Mouse (Mus musculus): ENCODE results near the gene Nradd. TPM values are rescaled to one million over a fixed set of nuclear protein-coding genes. Genes with fewer than 3 reads are reported as not detected.

Nradd gene
- 1.3 and 1.4 TPM in 2 replicates for polyA plus RNA-seq (2015; fragmentation: Nextera tagmentation; extraction: Ambion mirVana)

GRCm38 (mm10) chr9:110624361-110625166, at the start of gene Nradd:
Nradd (minus strand) TSS chr9:110624452.
- Histone ChIP-seq H3K36me3 (replicated peaks; ENCODE audit: insufficient read depth, low read length) (peaks cover 29% of the 10 kb centered on the region; the same call in 1 of the 2 replicates), H3K4me3 (ENCODE audit: low read depth, low read length) (peak within 1 kb of the TSS; percentile 60), H3K9me3 (ENCODE audit: low read length) (no peaks in the 10 kb centered on the region), H3K9ac (replicated peaks) (peak within 1 kb of the TSS; percentile 60), H3K27ac (ENCODE audit: low read depth) (peak within 1 kb of the TSS; percentile 82), H3K27me3 (ENCODE audit: insufficient read depth, low read length) (no peaks in the 10 kb centered on the region), H3K4me1 (ENCODE audit: insufficient read depth) (peaks cover 15% of the 10 kb centered on the region), H3K4me2 (ENCODE audit: low read depth, low read length) (peak within 1 kb of the TSS; percentile 98)
- ATAC-seq, result peak; percentile 93
- TF ChIP-seq EP300 (IDR thresholded peaks at IDR 0.05; ENCODE audit: low read depth), result no peak
- TF ChIP-seq CTCF (IDR thresholded peaks at IDR 0.05; ENCODE audit: low read depth), result no peak
- 13% methylated on average over 40 of the region's 41 CpGs for WGBS (ENCODE audit: insufficient replicate concordance)
- DNase-seq, result peak; percentile 89

GRCm38 (mm10) chr9:110673107-110673752, 49.0 kb upstream of the Nradd start:
- Histone ChIP-seq H3K27ac (ENCODE audit: low read depth) (peak overlapping the region; percentile 29; the same call in 1 of the 2 replicates), H3K4me1 (ENCODE audit: insufficient read depth) (peaks cover 73% of the 10 kb centered on the region), H3K4me2 (ENCODE audit: low read depth, low read length) (no peak overlapping the region; the same call in 1 of the 2 replicates), H3K9me3 (ENCODE audit: low read length) (no peaks in the 10 kb centered on the region), H3K4me3 (ENCODE audit: low read depth, low read length) (no peak overlapping the region), H3K36me3 (replicated peaks; ENCODE audit: insufficient read depth, low read length) (no peaks in the 10 kb centered on the region; the same call in 1 of the 2 replicates), H3K27me3 (ENCODE audit: insufficient read depth, low read length) (no peaks in the 10 kb centered on the region), H3K9ac (replicated peaks) (no peak overlapping the region)
- peak; percentile 33 for DNase-seq
- no peak for TF ChIP-seq EP300 (IDR thresholded peaks at IDR 0.05; ENCODE audit: low read depth)
- TF ChIP-seq CTCF (IDR thresholded peaks at IDR 0.05; ENCODE audit: low read depth), result no peak
- ATAC-seq, result no peak
- WGBS (ENCODE audit: insufficient replicate concordance), result 45% methylated on average over 10 of the region's 10 CpGs

- WGBS (ENCODE audit: insufficient replicate concordance), result 64% methylated on average over 7 of the region's 7 CpGs
- no peaks in the 10 kb centered on the region for H3K9me3 ChIP-seq (ENCODE audit: low read length)
- H3K36me3 ChIP-seq (replicated peaks; ENCODE audit: insufficient read depth, low read length), result no peaks in the 10 kb centered on the region; the same call in 1 of the 2 replicates
- no peak overlapping the region for H3K9ac ChIP-seq (replicated peaks)
- H3K27ac ChIP-seq (ENCODE audit: low read depth), result 0 out of 2 replicates have a peak overlapping the region, but pooled peaks have one; percentile 29
- no peak overlapping the region for H3K4me3 ChIP-seq (ENCODE audit: low read depth, low read length)
- TF ChIP-seq EP300 (IDR thresholded peaks at IDR 0.05; ENCODE audit: low read depth) (no peak), CTCF (IDR thresholded peaks at IDR 0.05; ENCODE audit: low read depth) (peak; percentile 83)
- no peak overlapping the region; the same call in 1 of the 2 replicates for H3K4me2 ChIP-seq (ENCODE audit: low read depth, low read length)
- ATAC-seq (no peak), DNase-seq (peak; percentile 60)
- H3K27me3 ChIP-seq (ENCODE audit: insufficient read depth, low read length), result no peaks in the 10 kb centered on the region
- H3K4me1 ChIP-seq (ENCODE audit: insufficient read depth), result peaks cover 73% of the 10 kb centered on the region
Observed at GRCm38 (mm10) chr9:110672462-110673106, 48.3 kb upstream of the Nradd start.

GRCm38 (mm10) chr9:110669785-110670184, 45.5 kb upstream of the Nradd start:
- Histone ChIP-seq H3K9me3 (ENCODE audit: low read length) (no peaks in the 10 kb centered on the region), H3K4me3 (ENCODE audit: low read depth, low read length) (no peak overlapping the region), H3K27ac (ENCODE audit: low read depth) (no peak overlapping the region), H3K9ac (replicated peaks) (no peak overlapping the region), H3K27me3 (ENCODE audit: insufficient read depth, low read length) (no peaks in the 10 kb centered on the region), H3K4me2 (ENCODE audit: low read depth, low read length) (no peak overlapping the region), H3K4me1 (ENCODE audit: insufficient read depth) (peaks cover 73% of the 10 kb centered on the region), H3K36me3 (replicated peaks; ENCODE audit: insufficient read depth, low read length) (no peaks in the 10 kb centered on the region; the same call in 1 of the 2 replicates)
- ATAC-seq (no peak), DNase-seq (no peak)
- WGBS (ENCODE audit: insufficient replicate concordance), result 73% methylated on average over 5 of the region's 5 CpGs
- TF ChIP-seq EP300 (IDR thresholded peaks at IDR 0.05; ENCODE audit: low read depth) (0 out of 2 replicates have a peak, but pooled peaks have one; percentile 35), CTCF (IDR thresholded peaks at IDR 0.05; ENCODE audit: low read depth) (no peak)

GRCm38 (mm10) chr9:110668601-110669293, 44.5 kb upstream of the Nradd start:
- H3K36me3 ChIP-seq (replicated peaks; ENCODE audit: insufficient read depth, low read length), result no peaks in the 10 kb centered on the region; the same call in 1 of the 2 replicates
- peaks cover 75% of the 10 kb centered on the region for H3K4me1 ChIP-seq (ENCODE audit: insufficient read depth)
- H3K4me2 ChIP-seq (ENCODE audit: low read depth, low read length), result no peak overlapping the region
- peak; percentile 31 for DNase-seq
- H3K9ac ChIP-seq (replicated peaks), result no peak overlapping the region
- no peak for TF ChIP-seq CTCF (IDR thresholded peaks at IDR 0.05; ENCODE audit: low read depth)
- TF ChIP-seq EP300 (IDR thresholded peaks at IDR 0.05; ENCODE audit: low read depth), result peak; percentile 95
- no peak overlapping the region for H3K4me3 ChIP-seq (ENCODE audit: low read depth, low read length)
- 58% methylated on average over 6 of the region's 6 CpGs for WGBS (ENCODE audit: insufficient replicate concordance)
- no peaks in the 10 kb centered on the region for H3K27me3 ChIP-seq (ENCODE audit: insufficient read depth, low read length)
- no peaks in the 10 kb centered on the region for H3K9me3 ChIP-seq (ENCODE audit: low read length)
- no peak overlapping the region for H3K27ac ChIP-seq (ENCODE audit: low read depth)
- ATAC-seq, result peak; percentile 82
